Mouse (Mus musculus) liver, embryonic 16.5 days (tissue): ENCODE data around the gene Pdlim5. TPM values are rescaled to one million over a fixed set of nuclear protein-coding genes. Genes with fewer than 3 reads are reported as not detected.
"Not testable (repeated sequence)": the region's sequence is repeated elsewhere in the genome, so short reads cannot be mapped to it uniquely, and the experiment has no call there.

Experiments used
- ATAC-seq: fragments of 200-750 bp; cut with Nextera tagmentation; 2 replicates; pipeline ENCODE4 v1.8.0; 2017; ENCODE audit warnings: low read depth, mild to moderate bottlenecking, moderate number of reproducible peaks, moderate library complexity
- H3K27ac ChIP-seq: fragments of 300-500 bp; sonication (generic); 2 replicates; pipeline ENCODE4 v1.5.1; 2014; ENCODE audit warnings: mild to moderate bottlenecking, low read length
- H3K27me3 ChIP-seq: fragments of 300-500 bp; sonication (generic); 2 replicates; pipeline ENCODE4 v1.6.1; 2014; ENCODE audit warnings: low read depth, low read length, mixed read lengths; ENCODE audit not compliant: control insufficient read depth, insufficient read depth
- H3K36me3 ChIP-seq: fragments of 300-500 bp; sonication (generic); 2 replicates; pipeline ENCODE4 v1.6.1; 2014; ENCODE audit warnings: mild to moderate bottlenecking; ENCODE audit not compliant: control insufficient read depth, insufficient read depth
- H3K4me1 ChIP-seq: fragments of 300-500 bp; sonication (generic); 2 replicates; pipeline ENCODE4 v1.6.1; 2014; ENCODE audit warnings: low read depth, low read length, mixed read lengths; ENCODE audit not compliant: control insufficient read depth
- H3K4me2 ChIP-seq: fragments of 300-500 bp; sonication (generic); 2 replicates; pipeline ENCODE4 v1.6.1; 2014; ENCODE audit warnings: low read depth, low read length, mixed read lengths
- H3K4me3 ChIP-seq: fragments of 300-500 bp; sonication (generic); 2 replicates; pipeline ENCODE4 v1.5.1; 2014; ENCODE audit warnings: low read depth, mild to moderate bottlenecking, low read length
- H3K9ac ChIP-seq: fragments of 300-500 bp; sonication (generic); 2 replicates; pipeline ENCODE4 v1.6.1; 2014; ENCODE audit warnings: low read depth, low read length
- H3K9me3 ChIP-seq: fragments of 300-500 bp; sonication (generic); replicated peaks from 2 replicates; pipeline ENCODE4 v1.6.1; 2016; ENCODE audit warnings: low read length; ENCODE audit not compliant: control insufficient read depth
- WGBS: fragments of 180-500 bp; shearing (Covaris S2); extraction: QIAGEN DNeasy Blood & Tissue Kit; methylation state at CpG from one replicate; pipeline ENCODE4 v1.1.7; 2014; ENCODE audit not compliant: insufficient replicate concordance; 5-methylcytosine and 5-hydroxymethylcytosine counted together
- polyA plus RNA-seq: library from polyadenylated mRNA; unstranded; fragments of >200 nt; fragmentation: Nextera tagmentation; extraction: Ambion mirVana; gene quantifications from 2 replicates; pipeline ENCODE4 v1.2.1, GENCODE M21; 2015

Pdlim5 gene
- polyA plus RNA-seq, 1 experiment from 2014 or later = 14.7 TPM

- no peaks in the 10 kb centered on the region for H3K4me1 ChIP-seq
- 46% methylated on average over 2 of the region's 2 CpGs for WGBS
- H3K27ac ChIP-seq = no peak overlapping the region
- no peak overlapping the region for H3K9ac ChIP-seq
- H3K4me3 ChIP-seq = no peak overlapping the region
- H3K27me3 ChIP-seq = no peaks in the 10 kb centered on the region
- no peak for ATAC-seq
- H3K4me2 ChIP-seq = no peak overlapping the region
- H3K9me3 ChIP-seq = no peaks in the 10 kb centered on the region
- H3K36me3 ChIP-seq = no peaks in the 10 kb centered on the region
Observed at GRCm38 (mm10) chr3:142212821-142213220, 182.7 kb downstream of the Pdlim5 start.

GRCm38 (mm10) chr3:142212186-142212585 lies 183.3 kb downstream of the Pdlim5 start:
- Histone ChIP-seq H3K9ac (no peak overlapping the region), H3K27me3 (no peaks in the 10 kb centered on the region), H3K4me2 (no peak overlapping the region), H3K27ac (no peak overlapping the region), H3K9me3 (no peaks in the 10 kb centered on the region), H3K4me3 (no peak overlapping the region), H3K36me3 (no peaks in the 10 kb centered on the region), H3K4me1 (no peaks in the 10 kb centered on the region)
- 56% methylated on average over 3 of the region's 3 CpGs for WGBS
- ATAC-seq = no peak

GRCm38 (mm10) chr3:142209981-142210380 lies 185.5 kb downstream of the Pdlim5 start:
- no peak for ATAC-seq
- H3K4me3 ChIP-seq = no peak overlapping the region

GRCm38 (mm10) chr3:142209057-142209456 lies 186.4 kb downstream of the Pdlim5 start:
- no peaks in the 10 kb centered on the region for H3K36me3 ChIP-seq
- no peak overlapping the region for H3K4me3 ChIP-seq
- no peaks in the 10 kb centered on the region for H3K9me3 ChIP-seq
- H3K4me2 ChIP-seq = no peak overlapping the region
- no peaks in the 10 kb centered on the region for H3K4me1 ChIP-seq
- 77% methylated on average over 11 of the region's 11 CpGs for WGBS
- H3K27me3 ChIP-seq = no peaks in the 10 kb centered on the region
- no peak for ATAC-seq
- H3K27ac ChIP-seq = no peak overlapping the region
- H3K9ac ChIP-seq = no peak overlapping the region

More at GRCm38 (mm10) chr3:142209981-142210380, 185.5 kb downstream of the Pdlim5 start:
- 43% methylated on average over 6 of the region's 6 CpGs for WGBS
- Histone ChIP-seq H3K9me3 (no peaks in the 10 kb centered on the region), H3K27ac (no peak overlapping the region), H3K27me3 (no peaks in the 10 kb centered on the region), H3K4me2 (no peak overlapping the region), H3K9ac (no peak overlapping the region), H3K36me3 (no peaks in the 10 kb centered on the region), H3K4me1 (no peaks in the 10 kb centered on the region)

DNA sequence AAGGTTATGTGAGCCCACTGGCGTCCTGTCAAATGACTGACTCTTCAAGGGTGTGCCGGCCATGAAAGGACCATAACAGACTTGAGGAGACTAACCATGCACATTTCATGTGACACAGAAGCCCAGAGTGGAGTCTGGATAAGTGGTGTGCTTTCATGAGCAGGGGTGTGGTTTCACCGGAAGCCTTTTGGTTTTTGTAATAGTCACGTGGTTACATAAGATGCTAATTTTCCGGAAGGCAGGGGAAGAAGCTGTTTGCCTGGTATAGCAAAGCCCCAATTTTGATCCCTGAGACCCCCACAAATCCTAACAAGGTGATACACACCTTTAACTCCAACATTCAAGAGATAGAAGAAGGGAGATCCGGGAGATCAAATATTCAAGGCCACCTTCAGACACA lies 188.0 kb downstream of the Pdlim5 start:
- H3K27me3 ChIP-seq = no peaks in the 10 kb centered on the region
- no peak overlapping the region for H3K9ac ChIP-seq
- no peaks in the 10 kb centered on the region for H3K4me1 ChIP-seq
- H3K27ac ChIP-seq = no peak overlapping the region
- H3K9me3 ChIP-seq = no peaks in the 10 kb centered on the region
- no peaks in the 10 kb centered on the region for H3K36me3 ChIP-seq
- no peak for ATAC-seq
- 62% methylated on average over 6 of the region's 6 CpGs for WGBS
- H3K4me2 ChIP-seq = no peak overlapping the region
- H3K4me3 ChIP-seq = no peak overlapping the region

DNA sequence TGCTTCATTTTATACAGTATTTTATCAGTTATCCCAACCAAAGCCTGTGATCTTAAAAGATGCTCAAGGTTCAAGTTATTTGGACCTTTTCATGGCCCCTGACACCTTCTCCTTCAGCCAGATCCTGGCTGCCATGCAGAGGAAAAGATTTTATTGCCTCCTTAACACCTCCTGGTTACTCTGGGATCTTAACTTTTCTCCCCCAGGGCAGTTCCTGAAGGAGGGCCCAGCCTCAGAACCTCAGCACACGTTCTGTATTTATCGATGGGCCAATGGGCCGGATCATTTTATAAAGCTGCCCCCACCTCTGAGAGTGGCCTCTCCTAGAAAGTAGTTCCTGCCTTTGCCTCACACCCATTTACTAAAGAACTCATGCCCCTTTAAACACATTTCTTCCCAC lies 189.2 kb downstream of the Pdlim5 start:
- Histone ChIP-seq H3K4me3 (no peak overlapping the region), H3K27me3 (no peaks in the 10 kb centered on the region), H3K4me1 (no peaks in the 10 kb centered on the region), H3K27ac (no peak overlapping the region), H3K9me3 (no peaks in the 10 kb centered on the region), H3K9ac (no peak overlapping the region), H3K4me2 (no peak overlapping the region), H3K36me3 (no peaks in the 10 kb centered on the region)
- 70% methylated on average over 3 of the region's 3 CpGs for WGBS
- no peak for ATAC-seq

GRCm38 (mm10) chr3:142196142-142196541 lies 199.4 kb downstream of the Pdlim5 start:
- no peak overlapping the region for H3K27ac ChIP-seq
- H3K36me3 ChIP-seq = no peaks in the 10 kb centered on the region
- no peak overlapping the region for H3K4me3 ChIP-seq
- H3K9me3 ChIP-seq = 0 out of 2 replicates have a peak, but pooled peaks cover 2% of the 10 kb centered on the region
- H3K4me2 ChIP-seq = no peak overlapping the region
- no peaks in the 10 kb centered on the region for H3K4me1 ChIP-seq
- WGBS = 68% methylated on average over 8 of the region's 8 CpGs
- no peak for ATAC-seq
- no peaks in the 10 kb centered on the region for H3K27me3 ChIP-seq
- no peak overlapping the region for H3K9ac ChIP-seq

DNA sequence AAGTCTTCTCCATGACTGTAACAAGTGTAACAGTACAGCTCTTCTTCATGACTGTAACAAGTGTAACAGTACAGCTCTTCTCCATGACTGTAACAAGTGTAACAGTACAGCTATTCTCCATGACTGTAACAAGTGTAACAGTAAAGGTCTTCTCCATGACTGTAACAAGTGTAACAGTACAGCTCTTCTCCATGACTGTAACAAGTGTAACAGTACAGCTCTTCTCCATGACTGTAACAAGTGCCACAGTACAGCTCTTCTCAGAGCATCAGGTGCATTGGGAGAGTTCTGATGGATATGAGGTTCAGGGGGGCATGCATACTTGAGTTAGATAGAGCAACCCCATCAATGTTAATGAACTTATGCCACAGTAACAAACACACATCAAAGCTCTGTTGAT lies 203.9 kb downstream of the Pdlim5 start:
- not testable (repeated sequence) for H3K27ac ChIP-seq, H3K9ac ChIP-seq, H3K27me3 ChIP-seq, H3K4me1 ChIP-seq, ATAC-seq, H3K4me2 ChIP-seq, H3K36me3 ChIP-seq, H3K4me3 ChIP-seq, H3K9me3 ChIP-seq
